Mouse (Mus musculus) ES-Bruce4 (cell line): Measurements from ENCODE around the gene Gas2l3. TPM values are rescaled to one million over a fixed set of nuclear protein-coding genes. Genes with fewer than 3 reads are reported as not detected.

Experiments
- H3K27ac ChIP-seq: 2 replicates; pipeline ENCODE4 v1.5.1; 2012; ENCODE audit warnings: low read length, inconsistent platforms; ENCODE audit not compliant: insufficient read depth
- H3K27me3 ChIP-seq: 2 replicates; pipeline ENCODE4 v1.6.1; 2012; ENCODE audit warnings: mild to moderate bottlenecking, low read length, inconsistent platforms; ENCODE audit not compliant: control insufficient read depth, poor library complexity, insufficient read depth, severe bottlenecking
- H3K36me3 ChIP-seq: 2 replicates; pipeline ENCODE4 v1.6.1; 2012; ENCODE audit warnings: inconsistent platforms, mild to moderate bottlenecking, low read length, moderate library complexity; ENCODE audit not compliant: control insufficient read depth, poor library complexity, insufficient read depth, severe bottlenecking
- H3K4me1 ChIP-seq: one replicate; pipeline ENCODE4 v1.8.1; 2011; ENCODE audit warnings: low read length; ENCODE audit not compliant: control insufficient read depth, insufficient read depth
- H3K4me3 ChIP-seq: 2 replicates; pipeline ENCODE4 v1.5.1; 2011; ENCODE audit warnings: low read depth, mild to moderate bottlenecking, low read length
- H3K9ac ChIP-seq: 2 replicates; pipeline ENCODE4 v1.6.1; 2012; ENCODE audit warnings: low read depth, mild to moderate bottlenecking, inconsistent platforms; ENCODE audit not compliant: poor library complexity, severe bottlenecking
- H3K9me3 ChIP-seq: replicated peaks from 2 replicates; pipeline ENCODE4 v1.6.1; 2012; ENCODE audit warnings: mild to moderate bottlenecking, low read length, inconsistent platforms; ENCODE audit not compliant: control insufficient read depth, poor library complexity, insufficient read depth, severe bottlenecking
- CTCF ChIP-seq: IDR thresholded peaks from one replicate; pipeline ENCODE4 v1.8.1; 2011; ENCODE audit warnings: low read depth, low read length
- EP300 ChIP-seq: IDR thresholded peaks from 2 replicates; pipeline ENCODE4 v1.6.1; 2011; ENCODE audit warnings: low read depth, low read length; ENCODE audit not compliant: insufficient read depth
- POLR2A ChIP-seq: IDR thresholded peaks from one replicate; pipeline ENCODE4 v1.8.1; 2011; ENCODE audit warnings: low read length; ENCODE audit not compliant: insufficient read depth
- polyA plus RNA-seq: library from polyadenylated mRNA; stranded (reverse); fragments of >200 nt; gene quantifications from 2 replicates; pipeline ENCODE4 v1.2.4, GENCODE M21; 2011; ENCODE audit warnings: low read depth; ENCODE audit not compliant: missing spikeins, insufficient read depth, insufficient read length

The Gas2l3 gene
- polyA plus RNA-seq, 1 experiment = 65.0 TPM

GRCm38 (mm10) chr10:89400674-89401336 lies 43.0 kb downstream of the Gas2l3 start:
- Histone ChIP-seq H3K27me3 (no peaks in the 10 kb centered on the region), H3K9me3 (peaks cover 5% of the 10 kb centered on the region; the same call in 1 of the 2 replicates), H3K4me1 (no peaks in the 10 kb centered on the region), H3K9ac (no peak overlapping the region), H3K4me3 (no peak overlapping the region), H3K27ac (no peak overlapping the region), H3K36me3 (no peaks in the 10 kb centered on the region)
- TF ChIP-seq EP300 (no peak), CTCF (no peak), POLR2A (no peak)

- Histone ChIP-seq H3K9me3 (peaks cover 5% of the 10 kb centered on the region; the same call in 1 of the 2 replicates), H3K9ac (no peak overlapping the region), H3K36me3 (no peaks in the 10 kb centered on the region), H3K27me3 (no peaks in the 10 kb centered on the region), H3K27ac (no peak overlapping the region), H3K4me3 (no peak overlapping the region), H3K4me1 (no peaks in the 10 kb centered on the region)
- TF ChIP-seq CTCF (peak; percentile 64), POLR2A (no peak), EP300 (0 out of 2 replicates have a peak, but pooled peaks have one; percentile 36)
Measured at GRCm38 (mm10) chr10:89395823-89396222, 47.9 kb downstream of the Gas2l3 start.

- Histone ChIP-seq H3K27me3 (no peaks in the 10 kb centered on the region), H3K9me3 (peaks cover 4% of the 10 kb centered on the region; the same call in 1 of the 2 replicates), H3K4me3 (no peak overlapping the region), H3K4me1 (no peaks in the 10 kb centered on the region), H3K36me3 (no peaks in the 10 kb centered on the region), H3K27ac (no peak overlapping the region), H3K9ac (no peak overlapping the region)
- TF ChIP-seq CTCF (no peak), EP300 (no peak)
Measured at GRCm38 (mm10) chr10:89395321-89395720, 48.4 kb downstream of the Gas2l3 start.

- Histone ChIP-seq H3K9me3 (no peaks in the 10 kb centered on the region), H3K27me3 (no peaks in the 10 kb centered on the region), H3K27ac (no peak overlapping the region), H3K4me1 (no peaks in the 10 kb centered on the region), H3K4me3 (no peak overlapping the region), H3K9ac (no peak overlapping the region), H3K36me3 (no peaks in the 10 kb centered on the region)
- TF ChIP-seq EP300 (no peak), POLR2A (no peak), CTCF (no peak)
Measured at GRCm38 (mm10) chr10:89392687-89393086, 51.1 kb downstream of the Gas2l3 start.

- no peak overlapping the region for H3K4me3 ChIP-seq
- no peaks in the 10 kb centered on the region for H3K36me3 ChIP-seq
- H3K9ac ChIP-seq = no peak overlapping the region
- no peaks in the 10 kb centered on the region for H3K27me3 ChIP-seq
- TF ChIP-seq CTCF = no peak
- no peak for TF ChIP-seq POLR2A
- TF ChIP-seq EP300 = no peak
- no peak overlapping the region for H3K27ac ChIP-seq
- no peaks in the 10 kb centered on the region for H3K9me3 ChIP-seq
- H3K4me1 ChIP-seq = no peaks in the 10 kb centered on the region
Measured at GRCm38 (mm10) chr10:89391571-89392163, 52.1 kb downstream of the Gas2l3 start.

GRCm38 (mm10) chr10:89386461-89386860 lies 57.3 kb downstream of the Gas2l3 start:
- TF ChIP-seq CTCF (no peak), POLR2A (no peak), EP300 (no peak)
- Histone ChIP-seq H3K36me3 (no peaks in the 10 kb centered on the region), H3K9ac (no peak overlapping the region), H3K4me3 (no peak overlapping the region), H3K9me3 (no peaks in the 10 kb centered on the region), H3K27ac (no peak overlapping the region), H3K27me3 (no peaks in the 10 kb centered on the region), H3K4me1 (no peaks in the 10 kb centered on the region)
